Mouse (Mus musculus) lung, postnatal 25 days (tissue): Measurements from ENCODE around the gene Smok3b.
A peak's percentile ranks its signal among the peaks of the same experiment; 100 is the strongest.
"Not testable (repeated sequence)": the region's sequence is repeated elsewhere in the genome, so short reads cannot be mapped to it uniquely, and the experiment has no call there.

Experiments used
- DNase-seq: peaks from one replicate; pipeline ENCODE4 v3.0.0; 2022; ENCODE audit warnings: low spot score

The Smok3b gene

GRCm38 (mm10) chr5:138020961-138021479 is at the start of gene Smok3b, which contains the start of gene Smok3a:
Gene Smok3b (plus strand): TSS chr5:138021429.
Gene Smok3a (plus strand): TSS chr5:138021261.
- DNase-seq, result not testable (repeated sequence)

DNA sequence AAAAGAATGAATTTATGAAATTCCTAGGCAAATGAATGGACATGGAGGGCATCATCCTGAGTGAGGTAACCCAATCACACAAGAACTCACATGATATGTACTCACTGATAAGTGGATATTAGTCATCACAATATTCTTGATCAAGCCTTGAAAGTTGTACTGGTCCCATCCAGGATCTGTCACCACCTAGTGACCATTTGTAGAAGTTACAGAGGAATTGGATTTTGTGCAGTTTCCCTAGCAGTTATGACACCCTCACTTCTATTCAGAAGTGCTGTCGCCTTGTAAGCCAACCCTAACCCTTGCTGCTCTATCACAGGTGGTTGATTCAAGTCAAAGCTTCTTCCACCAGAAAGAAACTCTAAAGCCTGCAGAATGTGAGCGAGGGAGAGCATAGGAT is 48.1 kb upstream of the Smok3b start:
- DNase-seq, result no peak

- DNase-seq, result no peak
Observed at GRCm38 (mm10) chr5:137973738-137974137, 47.5 kb upstream of the Smok3b start.

- no peak for DNase-seq
Observed at GRCm38 (mm10) chr5:137974724-137975123, 46.5 kb upstream of the Smok3b start.

- DNase-seq, result no peak
Observed at GRCm38 (mm10) chr5:137975434-137975833, 45.8 kb upstream of the Smok3b start.

GRCm38 (mm10) chr5:137977291-137977690 is 43.9 kb upstream of the Smok3b start:
- no peak for DNase-seq

- no peak for DNase-seq
Observed at GRCm38 (mm10) chr5:137979081-137979480, 42.1 kb upstream of the Smok3b start.

GRCm38 (mm10) chr5:137981300-137981699 is 39.9 kb upstream of the Smok3b start, which contains the start of gene Azgp1:
Gene Azgp1 (plus strand): TSS chr5:137981520.
- DNase-seq, result no peak

DNA sequence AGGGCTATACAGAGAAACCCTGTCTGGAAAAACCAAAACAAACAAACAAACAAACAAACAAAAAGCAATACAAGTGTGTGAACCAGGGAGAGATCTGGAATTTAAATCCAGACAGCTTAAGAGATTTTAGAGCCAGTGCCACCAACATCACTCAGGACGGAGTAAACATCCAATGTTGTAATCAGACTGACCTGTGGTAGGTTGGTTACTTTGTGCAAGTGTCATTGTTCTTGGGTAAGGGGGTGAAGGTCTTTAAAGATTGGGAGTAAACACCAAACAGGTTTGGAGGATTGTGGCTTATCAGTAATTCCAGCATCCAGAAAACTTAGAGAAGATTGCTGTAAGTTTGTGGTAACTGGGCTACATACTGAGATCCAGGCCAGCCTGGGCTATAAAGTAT is 34.9 kb upstream of the Smok3b start:
- DNase-seq, result no peak

GRCm38 (mm10) chr5:138009437-138009836 is 11.8 kb upstream of the Smok3b start:
- DNase-seq, result no peak

DNA sequence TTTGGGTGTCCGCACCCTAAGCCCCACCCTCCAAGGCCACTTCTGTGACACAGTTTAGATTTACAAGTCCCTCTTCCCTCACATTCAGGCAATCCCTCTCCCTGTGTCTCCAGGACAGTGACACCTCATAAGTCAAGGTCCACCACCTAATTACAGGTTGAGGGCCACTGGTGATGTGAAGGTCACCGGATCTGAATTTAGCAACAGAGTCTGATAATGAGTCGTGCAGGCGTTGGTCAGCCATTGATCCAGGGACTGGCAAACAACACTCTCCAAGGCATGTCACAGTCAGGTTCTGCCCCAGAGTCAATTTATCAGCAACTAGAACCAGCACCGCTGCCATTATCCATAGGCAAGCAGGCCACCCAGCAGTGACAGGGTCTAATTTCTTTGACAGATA is 8.8 kb upstream of the Smok3b start:
- no peak for DNase-seq

DNA sequence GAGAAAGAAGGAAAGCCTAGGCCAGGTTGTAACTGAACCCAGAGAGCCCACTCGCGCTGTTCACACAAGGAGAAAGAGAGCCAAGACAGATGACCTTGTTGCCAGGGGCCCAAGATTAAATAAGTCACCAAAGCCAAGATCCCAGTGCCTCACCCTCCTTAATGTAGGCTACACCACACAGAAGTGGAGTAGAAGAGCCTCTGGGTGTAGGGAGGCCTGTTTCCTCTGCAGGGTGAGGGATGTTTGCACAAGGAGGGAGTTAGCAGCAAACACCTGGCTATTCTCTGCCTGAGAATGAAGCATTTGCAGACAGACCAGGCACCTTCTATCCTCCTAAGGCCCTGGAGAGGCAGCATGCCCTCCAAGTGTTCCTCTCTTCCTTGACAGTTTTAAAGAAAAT is 4.7 kb upstream of the Smok3b start:
- DNase-seq, result no peak

- DNase-seq, result no peak
Observed at GRCm38 (mm10) chr5:138016997-138017396, 4.2 kb upstream of the Smok3b start.

DNA sequence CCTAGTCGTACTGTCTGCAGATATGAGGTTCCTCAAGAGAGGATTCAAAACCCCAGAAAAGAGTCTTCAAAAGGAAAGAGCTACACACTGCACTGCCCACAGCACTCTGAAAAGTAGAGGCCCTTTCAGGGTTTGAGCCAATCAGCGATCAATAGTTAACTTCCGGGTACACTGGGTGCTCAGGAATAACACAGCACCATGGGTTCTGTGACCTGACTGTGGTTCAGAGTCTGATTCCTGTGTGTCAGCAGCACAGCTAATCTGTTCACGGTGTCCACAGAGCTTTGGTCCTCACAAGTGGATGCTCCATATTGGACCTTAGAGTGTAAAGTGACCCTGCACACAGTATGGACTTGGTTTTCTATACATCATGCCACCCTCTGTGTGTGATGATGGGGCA is 1.7 kb upstream of the Smok3b start:
- DNase-seq, result not testable (repeated sequence)

DNA sequence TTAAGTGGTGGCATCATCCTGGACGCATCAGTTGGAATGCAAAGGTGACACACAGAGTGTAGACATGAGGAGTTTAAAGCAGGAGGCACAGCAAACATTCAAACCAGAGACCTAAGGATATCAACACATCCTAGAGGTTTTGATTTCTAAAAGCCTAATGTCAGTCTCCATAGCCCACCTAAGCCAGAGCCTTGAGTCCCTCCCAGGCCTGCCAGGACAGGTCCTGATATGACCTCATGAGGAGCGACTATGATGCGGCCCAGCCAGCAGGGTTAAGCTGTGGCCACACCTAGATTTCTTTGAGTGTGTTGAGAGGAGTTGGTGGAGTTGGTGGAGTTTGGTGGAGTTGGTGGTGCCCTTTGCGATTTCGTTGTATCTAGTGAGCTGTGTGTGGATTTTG is 31.7 kb downstream of the Smok3b start, which contains the start of gene Smok3c:
TSS of gene Smok3c (plus strand) at position 301 of the 400 bp plus-strand sequence.
- DNase-seq, result not testable (repeated sequence)

GRCm38 (mm10) chr5:138073803-138074202 is 52.6 kb downstream of the Smok3b start:
- DNase-seq, result no peak

DNA sequence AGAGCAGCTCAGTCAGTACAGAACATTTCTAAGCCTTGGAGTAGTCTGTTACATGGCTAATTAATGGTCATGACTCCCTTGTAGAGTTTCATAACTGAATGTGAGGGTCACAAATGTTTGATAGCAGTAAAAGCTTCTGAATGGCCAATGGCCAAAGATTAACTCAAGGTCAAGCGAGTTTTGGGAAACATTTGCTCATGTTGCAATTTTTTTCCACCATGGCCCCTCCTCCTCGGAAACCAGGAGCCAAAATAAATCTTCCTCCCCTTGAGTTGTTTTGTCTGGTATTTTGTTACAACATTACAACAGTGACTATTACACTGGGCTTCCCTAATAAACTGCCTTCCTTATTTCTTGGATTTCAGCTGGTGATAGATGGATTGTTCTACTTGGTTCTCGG is 54.5 kb downstream of the Smok3b start:
- no peak for DNase-seq

GRCm38 (mm10) chr5:138076148-138076547 is 54.9 kb downstream of the Smok3b start:
- DNase-seq, result no peak

DNA sequence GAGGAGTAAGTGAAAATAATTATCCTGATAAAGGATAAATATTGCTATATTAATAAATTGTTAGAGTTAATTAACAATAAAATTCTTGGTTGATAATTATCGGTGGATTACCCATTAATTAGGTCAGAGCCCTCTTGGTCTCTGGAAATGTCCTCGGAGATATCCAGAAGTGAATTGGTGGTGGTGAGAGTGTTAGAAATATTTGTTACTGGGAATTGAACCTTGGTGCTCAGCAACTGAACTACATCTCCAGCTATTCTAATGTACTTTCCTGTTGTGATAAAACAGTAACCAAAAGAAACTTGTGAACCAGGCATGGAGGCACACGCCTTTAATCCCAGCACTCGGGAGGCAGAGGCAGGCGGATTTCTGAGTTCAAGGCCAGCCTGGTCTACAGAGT is 59.2 kb downstream of the Smok3b start:
- no peak for DNase-seq

GRCm38 (mm10) chr5:138081446-138081845 is 60.2 kb downstream of the Smok3b start:
- DNase-seq, result no peak

- no peak for DNase-seq
Observed at GRCm38 (mm10) chr5:138083318-138083900, 62.2 kb downstream of the Smok3b start.

DNA sequence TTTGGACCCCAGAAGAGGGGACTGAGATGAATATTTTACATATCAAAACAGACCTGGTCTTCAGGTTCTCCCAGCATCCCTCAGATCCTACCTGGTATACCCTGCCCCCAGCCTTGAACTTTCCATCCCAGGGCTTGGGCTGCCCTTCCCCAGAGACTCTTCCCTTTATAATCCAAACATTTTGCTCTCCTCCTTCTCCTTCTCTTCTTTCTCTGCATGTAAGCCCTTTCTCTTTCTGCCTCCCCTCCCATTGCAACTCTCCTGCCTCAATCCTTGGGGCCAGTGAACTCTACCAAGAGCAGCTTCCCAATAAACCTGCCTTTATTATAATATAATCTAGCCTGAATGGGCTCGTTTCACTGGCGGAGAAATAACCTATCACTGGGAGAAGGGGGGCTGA is 62.7 kb downstream of the Smok3b start:
- DNase-seq, result no peak

DNA sequence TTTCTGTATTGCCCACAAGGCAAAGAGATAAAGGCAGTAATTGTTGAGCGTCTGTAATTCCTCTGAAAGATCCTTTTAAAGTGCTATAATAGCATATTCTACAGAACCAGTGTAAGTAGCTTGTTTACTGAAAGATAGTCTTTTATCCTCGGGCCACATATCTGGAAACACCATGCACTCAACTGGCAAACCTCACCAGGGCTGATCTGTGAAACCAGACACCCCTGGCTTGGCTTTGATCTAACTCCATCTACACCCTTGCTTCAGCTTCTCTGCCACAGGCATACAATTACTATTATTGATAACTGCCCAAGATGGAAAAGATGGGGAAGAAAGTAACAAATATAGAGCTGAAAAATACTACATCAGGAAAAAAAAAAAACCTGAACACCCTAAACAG is 63.3 kb downstream of the Smok3b start:
- no peak for DNase-seq

- peak; percentile 91 for DNase-seq
Observed at GRCm38 (mm10) chr5:138084996-138085395, 63.8 kb downstream of the Smok3b start, which contains the start of gene Zkscan1. Gene Zkscan1 (plus strand): TSS chr5:138085084.
